ENCODE assay signal across 9 mouse cellular contexts in the genomic region with DNA sequence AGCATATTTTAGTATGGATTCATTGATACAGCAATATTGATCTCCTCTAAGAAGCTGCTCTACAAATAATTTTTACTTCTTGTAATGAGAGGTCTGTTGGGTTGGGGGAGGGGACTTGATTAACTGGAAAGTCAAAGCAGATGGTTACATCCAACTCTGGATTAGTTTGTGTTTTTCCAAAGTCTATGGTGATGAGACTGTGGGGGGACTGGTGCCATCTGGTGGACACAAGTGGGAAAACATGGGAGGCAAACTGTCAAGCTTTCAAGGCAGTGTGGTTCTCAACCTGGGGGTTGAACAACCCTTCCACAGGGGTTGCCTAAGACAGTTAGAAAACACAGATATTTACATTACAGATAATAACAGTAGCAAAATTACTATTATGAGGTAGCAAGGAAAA. TPM values are rescaled to one million over a fixed set of nuclear protein-coding genes. Genes with fewer than 3 reads are reported as not detected.
DNase-seq lines count a peak whose midpoint lies in the region; ATAC-seq and TF ChIP-seq lines count a peak whose summit lies in the region.
"Had no signal": no experiment of that assay in that cellular context is flagged by ENCODE, and none has a peak within 500 bp of the region (broad histone marks: within the 10 kb centered on the region; RNA-seq: fewer than 3 reads in every experiment).

No protein-coding gene starts in this region.

- DNase-seq in CD4-positive, CD25-positive, alpha-beta regulatory T cell, adult 2 months (ENCODE audit: low read depth, low spot score): peak; percentile 49
- DNase-seq in CD4-positive helper T cell, adult 2 months (ENCODE audit: low read depth, low spot score): peak; percentile 17
- DNase-seq in c-Kit-positive CD71-negative TER-119-negative erythroid progenitor cells, embryonic 14.5 days (ENCODE audit: low read depth): peak; percentile 19
- peak; percentile 55 for DNase-seq in limb, embryonic 14.5 days (ENCODE audit: low spot score)
- peak; percentile 76 for DNase-seq in retina, embryonic 14.5 days (ENCODE audit: low spot score)
- DNase-seq: liver, embryonic 13.5 days had no signal

- no peak overlapping the region for H3K27ac ChIP-seq in kidney, embryonic 14.5 days (ENCODE audit: low read depth, low read length)
- no peak overlapping the region for H3K27ac ChIP-seq in limb, embryonic 14.5 days (replicated peaks; ENCODE audit: low read depth, low read length)
- H3K27ac ChIP-seq: liver, embryonic 13.5 days had no signal

- H3K4me2 ChIP-seq in kidney, embryonic 14.5 days (replicated peaks; ENCODE audit: low read depth, low read length): no peak overlapping the region
- no peak overlapping the region for H3K4me2 ChIP-seq in limb, embryonic 14.5 days (replicated peaks; ENCODE audit: low read depth, low read length, severe bottlenecking)
- H3K4me2 ChIP-seq: liver, embryonic 13.5 days had no signal

- no peaks in the 10 kb centered on the region for H3K36me3 ChIP-seq in kidney, embryonic 14.5 days (ENCODE audit: control insufficient read depth, insufficient read depth, low read length)
- no peaks in the 10 kb centered on the region for H3K36me3 ChIP-seq in limb, embryonic 14.5 days (ENCODE audit: control insufficient read depth, insufficient read depth, low read length)
- H3K36me3 ChIP-seq: liver, embryonic 13.5 days had no signal

- ATAC-seq in CD4-positive, CD25-positive, alpha-beta regulatory T cell, adult 4 months: no peak
- ATAC-seq in frontal cortex, adult (ENCODE audit: low TSS enrichment): peak; percentile 88
- 0 out of 2 replicates have a peak, but pooled peaks have one; percentile 28 for ATAC-seq in kidney, embryonic 14.5 days (ENCODE audit: low FRiP score, low TSS enrichment)
- ATAC-seq in limb, embryonic 14.5 days (ENCODE audit: low FRiP score, low read depth): no peak; the same call in 1 of the 2 replicates

- no peaks in the 10 kb centered on the region for H3K27me3 ChIP-seq in kidney, embryonic 14.5 days (ENCODE audit: control insufficient read depth, insufficient read depth, low read length)
- no peaks in the 10 kb centered on the region for H3K27me3 ChIP-seq in limb, embryonic 14.5 days (ENCODE audit: control insufficient read depth, insufficient read depth, low read length)
- H3K27me3 ChIP-seq: liver, embryonic 13.5 days had no signal

- H3K4me1 ChIP-seq in kidney, embryonic 14.5 days (ENCODE audit: control insufficient read depth, insufficient read depth, low read length): no peaks in the 10 kb centered on the region
- peaks cover 10% of the 10 kb centered on the region; the same call in 1 of the 2 replicates for H3K4me1 ChIP-seq in limb, embryonic 14.5 days (ENCODE audit: control insufficient read depth, insufficient read depth, low read length)
- H3K4me1 ChIP-seq: liver, embryonic 13.5 days had no signal

- TF ChIP-seq POLR2A in limb, embryonic 14.5 days (IDR thresholded peaks at IDR 0.05; ENCODE audit: borderline replicate concordance, extremely low read depth, insufficient read depth, insufficient read length): no peak

- H3K4me3 ChIP-seq in kidney, embryonic 14.5 days (ENCODE audit: low read length): no peak overlapping the region
- no peak overlapping the region for H3K4me3 ChIP-seq in limb, embryonic 14.5 days (replicated peaks; ENCODE audit: low read length)
- H3K4me3 ChIP-seq: liver, embryonic 13.5 days had no signal

- H3K9ac ChIP-seq in kidney, embryonic 14.5 days (ENCODE audit: low read depth, low read length): no peak overlapping the region
- H3K9ac ChIP-seq in limb, embryonic 14.5 days (ENCODE audit: low read depth, low read length, severe bottlenecking): no peak overlapping the region
- H3K9ac ChIP-seq: liver, embryonic 13.5 days had no signal

- no peaks in the 10 kb centered on the region for H3K9me3 ChIP-seq in kidney, embryonic 14.5 days (ENCODE audit: control insufficient read depth, low read length)
- no peaks in the 10 kb centered on the region for H3K9me3 ChIP-seq in limb, embryonic 14.5 days (ENCODE audit: control insufficient read depth, low read length)
- H3K9me3 ChIP-seq: liver, embryonic 13.5 days had no signal

RNA-seq across cellular contexts. Expression of gene Tmem182, which starts 39.2 kb away (rescaled TPM):
- polyA plus RNA-seq in CD4-positive, CD25-positive, alpha-beta regulatory T cell, adult 4 months (2017; shearing (Covaris generic)): not detected
- polyA plus RNA-seq in kidney, embryonic 14.5 days (2014; fragmentation: Nextera tagmentation; extraction: Ambion mirVana): 0.50 TPM in 1 of 2 replicates, not detected in the other
- polyA plus RNA-seq in limb, embryonic 14.5 days (2012; rRNA removed): 3.4 and 3.7 TPM in 2 replicates
- 3.7 and 5.2 TPM in 2 replicates for polyA plus RNA-seq in limb, embryonic 14.5 days (2014; fragmentation: Nextera tagmentation; extraction: Ambion mirVana)

RNA-seq across cellular contexts. Expression of gene Mfsd9, which starts 54.1 kb away (rescaled TPM):
- polyA plus RNA-seq in CD4-positive, CD25-positive, alpha-beta regulatory T cell, adult 4 months (2017; shearing (Covaris generic)): 1 to 10 TPM; 2.1 to 2.3 TPM
- polyA plus RNA-seq in kidney, embryonic 14.5 days (2014; fragmentation: Nextera tagmentation; extraction: Ambion mirVana): 2.4 and 4.5 TPM in 2 replicates
- polyA plus RNA-seq in limb, embryonic 14.5 days (2012; rRNA removed): 2.1 and 3.0 TPM in 2 replicates
- 4.6 and 5.3 TPM in 2 replicates for polyA plus RNA-seq in limb, embryonic 14.5 days (2014; fragmentation: Nextera tagmentation; extraction: Ambion mirVana)

Comparison
In these comparisons a context has a peak if more than half of its experiments do, and no peak if none do; other contexts are left out.
1. DNase-seq: peak in every context shown above with its lines; median percentile 76 in retina, embryonic 14.5 days; 55 in limb, embryonic 14.5 days; 49 in CD4-positive, CD25-positive, alpha-beta regulatory T cell, adult 2 months; 19 in c-Kit-positive CD71-negative TER-119-negative erythroid progenitor cells, embryonic 14.5 days; 17 in CD4-positive helper T cell, adult 2 months.
2. ATAC-seq: peak in frontal cortex, adult (single experiment) and kidney, embryonic 14.5 days (single experiment); none in CD4-positive, CD25-positive, alpha-beta regulatory T cell, adult 4 months (single experiment) and limb, embryonic 14.5 days (single experiment).